Mouse (Mus musculus) spleen, adult 2 months (tissue): ENCODE results near the gene Ttc27. TPM values are rescaled to one million over a fixed set of nuclear protein-coding genes. Genes with fewer than 3 reads are reported as not detected.
"Not testable (repeated sequence)": the region's sequence is repeated elsewhere in the genome, so short reads cannot be mapped to it uniquely, and the experiment has no call there.

ENCODE experiments used
- DNase-seq, 2 experiments: peaks; one replicate each; pipeline versions ENCODE4 v3.0.0 to v3.0.0-alpha.2; 2012 to 2021; ENCODE audit warnings: low spot score in 2 of 2, low read depth in 1 of 2
- H3K27ac ChIP-seq: fragments of 200-500 bp; 2 replicates; pipeline ENCODE4 v1.5.1; 2012; ENCODE audit warnings: low read length, inconsistent platforms; ENCODE audit not compliant: insufficient read depth
- H3K27me3 ChIP-seq: fragments of 200-500 bp; 2 replicates; pipeline ENCODE4 v1.6.1; 2012; ENCODE audit warnings: mild to moderate bottlenecking, moderate library complexity, low read length, inconsistent platforms; ENCODE audit not compliant: control insufficient read depth, insufficient read depth
- H3K36me3 ChIP-seq: fragments of 200-500 bp; 2 replicates; pipeline ENCODE4 v1.6.1; 2012; ENCODE audit warnings: mild to moderate bottlenecking, low read length, inconsistent platforms; ENCODE audit not compliant: control insufficient read depth, insufficient read depth
- H3K4me1 ChIP-seq: fragments of 200-500 bp; 2 replicates; pipeline ENCODE4 v1.6.1; 2011; ENCODE audit warnings: inconsistent platforms; ENCODE audit not compliant: control insufficient read depth, insufficient read depth, insufficient read length
- H3K4me3 ChIP-seq: fragments of 200-500 bp; 2 replicates; pipeline ENCODE4 v1.5.1; 2011; ENCODE audit warnings: mild to moderate bottlenecking, inconsistent platforms; ENCODE audit not compliant: insufficient read depth, insufficient read length; ENCODE audit errors: extremely low read depth
- CTCF ChIP-seq: fragments of 200-500 bp; IDR thresholded peaks from 2 replicates; pipeline ENCODE4 v1.5.1; 2011; ENCODE audit warnings: mild to moderate bottlenecking, inconsistent platforms; ENCODE audit not compliant: insufficient read depth, insufficient read length, insufficient replicate concordance; ENCODE audit errors: extremely low read depth
- POLR2A ChIP-seq: fragments of 200-500 bp; IDR thresholded peaks from 2 replicates; pipeline ENCODE4 v1.6.1; 2011; ENCODE audit warnings: low read depth, low read length, inconsistent platforms
- WGBS: fragments of 180-500 bp; shearing (Covaris S2); methylation state at CpG from one replicate; pipeline ENCODE4 v1.1.7; 2018; 5-methylcytosine and 5-hydroxymethylcytosine counted together
- polyA plus RNA-seq: library from polyadenylated mRNA; depleted of rRNA; stranded (reverse); fragments of >200 nt; gene quantifications from 2 replicates; pipeline ENCODE4 v1.2.3, GENCODE M21; 2012

The Ttc27 gene
- polyA plus RNA-seq, 1 experiment, result 2.4 TPM

- 98% methylated on average over 2 of the region's 2 CpGs for WGBS
- DNase-seq, result no peak
- no peak overlapping the region for H3K4me3 ChIP-seq
- no peak overlapping the region for H3K27ac ChIP-seq
- H3K27me3 ChIP-seq, result no peaks in the 10 kb centered on the region
- peaks cover 27% of the 10 kb centered on the region for H3K36me3 ChIP-seq
- H3K4me1 ChIP-seq, result no peaks in the 10 kb centered on the region
- TF ChIP-seq POLR2A, result no peak
- TF ChIP-seq CTCF, result no peak
These were observed 29.0 kb upstream of the Ttc27 start for GRCm38 (mm10) chr17:74688555-74688954.

GRCm38 (mm10) chr17:74689406-74689805, 28.1 kb upstream of the Ttc27 start:
- H3K4me1 ChIP-seq, result no peaks in the 10 kb centered on the region
- H3K36me3 ChIP-seq, result peaks cover 26% of the 10 kb centered on the region
- no peak for DNase-seq
- H3K27ac ChIP-seq, result no peak overlapping the region
- H3K4me3 ChIP-seq, result no peak overlapping the region
- 93% methylated on average over 4 of the region's 4 CpGs for WGBS
- H3K27me3 ChIP-seq, result no peaks in the 10 kb centered on the region
- no peak for TF ChIP-seq POLR2A
- TF ChIP-seq CTCF, result no peak

DNA sequence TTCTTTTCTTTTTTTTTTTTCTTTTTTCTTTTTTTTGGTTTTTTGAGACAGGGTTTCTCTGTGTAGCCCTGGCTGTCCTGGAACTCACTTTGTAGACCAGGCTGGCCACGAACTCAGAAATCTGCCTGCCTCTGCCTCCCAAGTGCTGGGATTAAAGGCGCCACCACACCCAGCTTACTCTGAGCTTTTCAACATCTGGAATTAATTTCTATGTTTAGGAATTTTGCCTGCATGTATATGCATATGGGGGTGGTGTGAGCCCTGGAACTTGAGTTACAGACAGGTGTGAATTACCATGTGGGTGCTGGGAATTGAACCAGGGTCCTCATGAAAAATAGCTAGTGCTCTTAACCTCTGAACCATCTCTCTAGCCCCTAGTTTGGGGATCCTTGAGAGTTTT, 15.9 kb upstream of the Ttc27 start:
- not testable (repeated sequence) for DNase-seq, H3K4me1 ChIP-seq, H3K4me3 ChIP-seq, H3K27me3 ChIP-seq, H3K27ac ChIP-seq
- WGBS, result 96% methylated on average over 2 of the region's 2 CpGs
- peaks cover 39% of the 10 kb centered on the region for H3K36me3 ChIP-seq

GRCm38 (mm10) chr17:74705480-74705879, 12.1 kb upstream of the Ttc27 start:
- no peaks in the 10 kb centered on the region for H3K27me3 ChIP-seq
- no peak overlapping the region for H3K27ac ChIP-seq
- H3K4me3 ChIP-seq, result no peak overlapping the region
- no peak for DNase-seq
- no peaks in the 10 kb centered on the region for H3K4me1 ChIP-seq
- 90% methylated on average over 5 of the region's 5 CpGs for WGBS
- H3K36me3 ChIP-seq, result peaks cover 16% of the 10 kb centered on the region
- TF ChIP-seq POLR2A, result no peak
- TF ChIP-seq CTCF, result no peak

DNA sequence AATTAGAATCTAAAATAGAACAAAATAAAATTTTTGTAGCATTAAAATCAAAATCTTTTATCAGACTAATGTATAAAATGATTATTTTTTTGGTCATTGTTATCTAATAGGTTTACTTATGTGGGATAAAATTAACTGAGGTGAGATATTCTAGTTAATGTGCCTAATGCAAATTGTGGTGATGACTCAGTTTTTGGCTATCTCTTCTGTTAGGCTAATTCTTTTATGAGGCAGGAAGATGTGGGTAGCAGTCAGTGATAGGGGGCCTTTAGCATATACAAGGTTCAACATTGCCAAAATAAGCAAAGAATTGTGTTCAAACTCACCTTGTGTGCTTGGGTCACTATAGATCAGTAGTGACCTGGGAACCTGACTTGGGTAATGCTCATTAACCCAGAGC, 10.9 kb upstream of the Ttc27 start:
- no peak for TF ChIP-seq CTCF
- no peak for TF ChIP-seq POLR2A
- peaks cover 12% of the 10 kb centered on the region for H3K36me3 ChIP-seq

DNA sequence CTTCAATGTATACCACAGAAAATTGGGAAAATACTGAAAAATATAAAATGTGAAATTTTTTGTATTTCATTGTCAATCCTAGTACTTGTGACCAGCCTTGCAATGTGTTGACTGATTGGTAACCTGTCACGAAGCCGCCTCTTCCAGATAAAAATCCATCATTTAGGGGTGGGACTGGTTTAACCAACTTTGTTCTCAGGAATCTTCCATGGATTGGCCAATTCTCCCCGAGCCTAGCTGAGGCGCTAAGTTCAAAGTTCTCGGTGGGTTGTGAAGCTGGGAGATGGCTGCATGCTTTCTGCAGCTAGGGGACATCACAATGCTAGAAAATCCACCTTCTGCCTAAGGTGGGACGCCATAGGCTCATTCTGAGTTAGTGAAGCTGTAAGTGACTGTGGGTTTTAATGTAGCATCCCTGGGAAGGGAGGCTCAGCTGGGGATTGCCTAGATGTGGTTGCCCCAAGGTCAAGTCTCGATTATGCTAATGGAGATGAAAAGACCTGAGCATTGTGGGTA, 9.8 kb upstream of the Ttc27 start:
- 86% methylated on average over 7 of the region's 7 CpGs for WGBS
- no peak for TF ChIP-seq POLR2A
- TF ChIP-seq CTCF, result no peak
- H3K27ac ChIP-seq, result no peak overlapping the region
- no peak for DNase-seq
- H3K36me3 ChIP-seq, result peaks cover 9% of the 10 kb centered on the region
- no peaks in the 10 kb centered on the region for H3K4me1 ChIP-seq
- H3K27me3 ChIP-seq, result no peaks in the 10 kb centered on the region
- no peak overlapping the region for H3K4me3 ChIP-seq

More for the DNA sequence above, 10.9 kb upstream of the Ttc27 start:
- no peaks in the 10 kb centered on the region for H3K4me1 ChIP-seq
- no peak overlapping the region for H3K27ac ChIP-seq
- no peak overlapping the region for H3K4me3 ChIP-seq
- no peak for DNase-seq
- H3K27me3 ChIP-seq, result no peaks in the 10 kb centered on the region

- 62% methylated on average over 4 of the region's 4 CpGs for WGBS
These were observed 6.8 kb upstream of the Ttc27 start for GRCm38 (mm10) chr17:74710731-74711130.

DNA sequence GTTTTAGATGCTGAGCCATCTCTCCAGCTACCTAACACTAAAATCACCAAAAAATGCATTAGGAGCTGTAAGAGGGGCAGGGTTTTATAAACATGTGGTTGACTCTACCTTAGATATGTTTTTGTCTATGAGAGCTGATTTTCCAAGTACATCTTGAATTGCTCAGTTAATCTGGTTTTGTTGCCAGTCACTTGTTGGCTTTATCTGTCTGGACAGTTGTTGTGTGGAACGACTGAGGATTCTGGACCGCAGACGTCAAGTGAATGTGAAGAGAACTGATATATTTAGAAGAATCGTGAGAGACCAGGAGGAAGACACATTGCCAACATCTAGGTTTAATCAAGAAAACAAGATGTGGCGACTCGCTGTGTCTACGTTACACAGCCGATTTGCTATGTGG, 5.9 kb upstream of the Ttc27 start:
- DNase-seq, result no peak
- Histone ChIP-seq H3K4me3 (no peak overlapping the region), H3K4me1 (no peaks in the 10 kb centered on the region), H3K27me3 (no peaks in the 10 kb centered on the region), H3K27ac (no peak overlapping the region), H3K36me3 (no peaks in the 10 kb centered on the region)
- no peak for TF ChIP-seq CTCF
- no peak for TF ChIP-seq POLR2A
- 89% methylated on average over 8 of the region's 8 CpGs for WGBS

More at GRCm38 (mm10) chr17:74710731-74711130, 6.8 kb upstream of the Ttc27 start:
- no peaks in the 10 kb centered on the region for H3K27me3 ChIP-seq
- no peak overlapping the region for H3K27ac ChIP-seq
- no peak overlapping the region for H3K4me3 ChIP-seq
- H3K4me1 ChIP-seq, result no peaks in the 10 kb centered on the region
- DNase-seq, result no peak
- H3K36me3 ChIP-seq, result no peaks in the 10 kb centered on the region
- TF ChIP-seq POLR2A, result no peak
- no peak for TF ChIP-seq CTCF
